Mouse (Mus musculus): ENCODE results near the gene Arrdc5. TPM values are rescaled to one million over a fixed set of nuclear protein-coding genes. Genes with fewer than 3 reads are reported as not detected.

Arrdc5 gene
- polyA plus RNA-seq (2015; fragmentation: Nextera tagmentation; extraction: Ambion mirVana) = not detected in 2 replicates

DNA sequence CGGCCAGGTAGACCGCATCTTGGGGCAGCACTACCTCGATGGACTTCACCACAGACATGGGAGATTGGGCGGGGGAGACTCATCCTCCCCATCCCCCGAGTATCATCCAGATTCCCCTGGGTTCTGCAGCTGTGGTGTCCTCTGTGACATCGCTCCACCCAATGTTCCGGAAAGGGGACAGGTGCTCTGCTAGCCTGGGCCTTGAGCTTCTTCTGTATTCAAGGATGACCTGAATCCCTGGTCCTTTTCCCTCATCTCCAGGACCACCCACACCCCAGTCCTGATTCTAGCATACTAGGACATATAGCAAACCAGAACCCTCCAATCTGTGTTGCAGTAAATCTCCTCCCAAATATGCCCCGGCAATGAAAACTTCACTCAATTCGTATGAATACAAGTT is at the start of gene Arrdc5:
Gene Arrdc5 (minus strand): TSS at position 101 of the 400 bp plus-strand sequence.
- no peaks in the 10 kb centered on the region for H3K9me3 ChIP-seq
- H3K9ac ChIP-seq = no peak within 1 kb of the TSS
- H3K27me3 ChIP-seq = no peaks in the 10 kb centered on the region; the same call in 1 of the 2 replicates
- H3K4me1 ChIP-seq (replicated peaks) = peaks cover 24% of the 10 kb centered on the region
- no peaks in the 10 kb centered on the region for H3K36me3 ChIP-seq
- no peak for ATAC-seq (ENCODE audit: low read depth)
- no peak within 1 kb of the TSS for H3K4me2 ChIP-seq
- H3K27ac ChIP-seq (replicated peaks) = no peak within 1 kb of the TSS
- WGBS = 92% methylated on average over 9 of the region's 9 CpGs
- no peak within 1 kb of the TSS for H3K4me3 ChIP-seq

DNA sequence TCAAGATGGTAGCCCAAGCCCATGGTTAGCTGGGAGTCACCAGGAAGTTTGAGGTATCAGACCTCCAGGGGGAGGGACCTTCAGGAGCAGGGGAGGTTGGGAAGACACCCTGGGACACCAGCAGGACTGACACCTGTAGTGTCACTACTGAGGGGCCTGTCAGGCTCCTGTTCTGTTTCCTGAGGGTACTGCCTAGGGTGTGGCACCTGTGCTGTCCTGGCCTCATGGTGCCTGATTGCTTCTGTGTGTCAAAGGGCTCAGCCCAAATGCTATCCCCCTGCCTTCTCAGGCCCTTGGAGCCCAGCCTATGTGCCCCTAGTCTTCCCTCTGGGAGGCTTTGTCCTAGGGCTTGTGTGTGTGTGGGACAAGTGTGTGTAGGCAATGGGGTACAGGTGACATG is 48.5 kb upstream of the Arrdc5 start:
- Histone ChIP-seq H3K4me2 (no peak overlapping the region), H3K9ac (no peak overlapping the region), H3K4me3 (no peak overlapping the region), H3K36me3 (peaks cover 21% of the 10 kb centered on the region), H3K9me3 (no peaks in the 10 kb centered on the region), H3K27me3 (no peaks in the 10 kb centered on the region), H3K27ac (replicated peaks) (no peak overlapping the region), H3K4me1 (replicated peaks) (peaks cover 29% of the 10 kb centered on the region)
- ATAC-seq (ENCODE audit: low read depth) = no peak

GRCm38 (mm10) chr17:56348128-56348527 is 48.0 kb upstream of the Arrdc5 start:
- no peaks in the 10 kb centered on the region for H3K27me3 ChIP-seq
- no peak overlapping the region for H3K27ac ChIP-seq (replicated peaks)
- no peak overlapping the region for H3K9ac ChIP-seq
- no peak overlapping the region for H3K4me3 ChIP-seq
- peaks cover 29% of the 10 kb centered on the region for H3K4me1 ChIP-seq (replicated peaks)
- WGBS = 73% methylated on average over 4 of the region's 4 CpGs
- H3K36me3 ChIP-seq = peaks cover 16% of the 10 kb centered on the region
- no peak for ATAC-seq (ENCODE audit: low read depth)
- no peaks in the 10 kb centered on the region for H3K9me3 ChIP-seq
- H3K4me2 ChIP-seq = no peak overlapping the region

DNA sequence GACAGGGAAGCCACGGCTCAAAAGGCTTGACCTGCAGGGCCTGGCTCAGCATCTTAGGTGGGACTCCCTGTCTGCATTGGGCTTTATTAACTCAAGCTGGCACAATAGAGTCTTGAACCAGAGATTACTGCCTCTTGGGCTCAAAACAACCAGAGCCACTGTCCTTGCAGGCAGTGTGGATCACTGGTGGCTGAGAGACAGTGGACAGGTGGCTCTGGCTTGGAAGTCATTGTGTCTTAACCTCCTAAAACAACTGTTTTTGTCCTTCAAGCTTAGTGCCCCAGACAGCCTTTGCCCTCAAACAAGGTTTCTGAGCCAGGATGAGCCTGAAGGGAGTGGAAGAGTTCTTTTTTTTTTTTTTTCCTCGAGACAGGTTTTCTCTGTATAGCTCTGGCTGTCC is 45.3 kb upstream of the Arrdc5 start:
- peaks cover 37% of the 10 kb centered on the region for H3K4me1 ChIP-seq (replicated peaks)

DNA sequence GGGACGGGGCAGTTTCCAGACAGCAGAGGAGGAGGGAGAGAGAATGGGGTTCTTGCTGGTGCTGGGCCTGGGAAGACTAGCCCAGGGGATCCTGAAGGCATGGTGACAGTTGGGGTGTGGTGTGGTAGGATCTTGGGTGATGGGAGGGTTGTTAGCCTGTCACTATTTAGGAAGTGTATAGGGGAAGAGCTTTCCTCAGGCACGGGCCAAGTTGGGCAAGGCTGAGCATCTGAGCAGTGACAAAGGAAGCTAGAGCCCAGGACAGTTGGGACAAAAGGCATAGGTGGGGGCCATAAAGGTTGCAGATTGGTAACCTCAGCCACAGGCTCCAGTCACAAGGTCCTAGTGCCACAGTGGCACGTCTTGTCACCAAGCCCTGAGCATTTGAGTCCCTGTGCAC is 43.4 kb upstream of the Arrdc5 start:
- no peaks in the 10 kb centered on the region for H3K27me3 ChIP-seq
- no peak for ATAC-seq (ENCODE audit: low read depth)
- WGBS = 87% methylated on average over 3 of the region's 3 CpGs
- H3K4me3 ChIP-seq = no peak overlapping the region
- H3K9me3 ChIP-seq = no peaks in the 10 kb centered on the region
- no peak overlapping the region for H3K9ac ChIP-seq
- H3K4me2 ChIP-seq = no peak overlapping the region
- H3K27ac ChIP-seq (replicated peaks) = no peak overlapping the region
- H3K4me1 ChIP-seq (replicated peaks) = peaks cover 33% of the 10 kb centered on the region
- H3K36me3 ChIP-seq = no peaks in the 10 kb centered on the region

More for the DNA sequence above, 45.3 kb upstream of the Arrdc5 start:
- H3K4me2 ChIP-seq = no peak overlapping the region
- WGBS = 78% methylated on average over 2 of the region's 2 CpGs
- no peaks in the 10 kb centered on the region for H3K27me3 ChIP-seq
- ATAC-seq (ENCODE audit: low read depth) = no peak
- no peak overlapping the region for H3K4me3 ChIP-seq
- no peaks in the 10 kb centered on the region for H3K36me3 ChIP-seq
- no peak overlapping the region for H3K27ac ChIP-seq (replicated peaks)
- no peaks in the 10 kb centered on the region for H3K9me3 ChIP-seq
- no peak overlapping the region for H3K9ac ChIP-seq

DNA sequence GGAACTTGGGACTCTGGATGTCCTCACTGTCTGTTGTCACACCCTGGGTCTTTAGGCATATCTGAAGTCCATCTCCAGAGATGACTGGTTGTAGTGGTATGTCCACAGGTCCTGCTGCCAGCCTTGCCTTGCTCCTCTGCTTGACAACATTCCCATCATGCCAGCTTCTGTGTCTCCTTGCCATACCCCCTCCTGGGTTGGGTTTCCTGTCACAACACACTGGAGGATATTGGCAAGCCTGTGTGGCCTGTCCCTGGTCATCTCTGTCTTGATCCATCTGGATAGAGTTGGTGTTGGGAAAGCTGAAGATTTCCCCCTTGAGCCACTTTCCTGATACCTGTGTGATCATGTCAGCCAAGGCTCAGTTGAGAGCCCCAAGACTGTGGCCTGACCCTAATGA is 40.6 kb upstream of the Arrdc5 start:
- no peak for ATAC-seq (ENCODE audit: low read depth)
- H3K27ac ChIP-seq (replicated peaks) = no peak overlapping the region
- H3K9ac ChIP-seq = no peak overlapping the region
- H3K4me2 ChIP-seq = no peak overlapping the region
- H3K9me3 ChIP-seq = no peaks in the 10 kb centered on the region
- H3K4me1 ChIP-seq (replicated peaks) = peaks cover 40% of the 10 kb centered on the region
- no peaks in the 10 kb centered on the region for H3K36me3 ChIP-seq
- H3K4me3 ChIP-seq = no peak overlapping the region
- H3K27me3 ChIP-seq = no peaks in the 10 kb centered on the region

- H3K4me1 ChIP-seq (replicated peaks) = peaks cover 43% of the 10 kb centered on the region
- no peak overlapping the region for H3K4me3 ChIP-seq
- H3K4me2 ChIP-seq = no peak overlapping the region
- no peaks in the 10 kb centered on the region for H3K27me3 ChIP-seq
- no peaks in the 10 kb centered on the region for H3K36me3 ChIP-seq
- no peak overlapping the region for H3K27ac ChIP-seq (replicated peaks)
- 64% methylated on average over 4 of the region's 4 CpGs for WGBS
- H3K9ac ChIP-seq = no peak overlapping the region
- H3K9me3 ChIP-seq = no peaks in the 10 kb centered on the region
- ATAC-seq (ENCODE audit: low read depth) = no peak
Observed at GRCm38 (mm10) chr17:56338909-56339308, 38.8 kb upstream of the Arrdc5 start.

GRCm38 (mm10) chr17:56337791-56338190 is 37.7 kb upstream of the Arrdc5 start:
- 91% methylated on average over 6 of the region's 6 CpGs for WGBS
- H3K9me3 ChIP-seq = no peaks in the 10 kb centered on the region
- no peak overlapping the region for H3K27ac ChIP-seq (replicated peaks)
- no peak overlapping the region for H3K4me2 ChIP-seq
- H3K36me3 ChIP-seq = no peaks in the 10 kb centered on the region
- H3K4me1 ChIP-seq (replicated peaks) = peaks cover 48% of the 10 kb centered on the region
- no peaks in the 10 kb centered on the region for H3K27me3 ChIP-seq
- no peak overlapping the region for H3K9ac ChIP-seq
- no peak for ATAC-seq (ENCODE audit: low read depth)
- H3K4me3 ChIP-seq = no peak overlapping the region

DNA sequence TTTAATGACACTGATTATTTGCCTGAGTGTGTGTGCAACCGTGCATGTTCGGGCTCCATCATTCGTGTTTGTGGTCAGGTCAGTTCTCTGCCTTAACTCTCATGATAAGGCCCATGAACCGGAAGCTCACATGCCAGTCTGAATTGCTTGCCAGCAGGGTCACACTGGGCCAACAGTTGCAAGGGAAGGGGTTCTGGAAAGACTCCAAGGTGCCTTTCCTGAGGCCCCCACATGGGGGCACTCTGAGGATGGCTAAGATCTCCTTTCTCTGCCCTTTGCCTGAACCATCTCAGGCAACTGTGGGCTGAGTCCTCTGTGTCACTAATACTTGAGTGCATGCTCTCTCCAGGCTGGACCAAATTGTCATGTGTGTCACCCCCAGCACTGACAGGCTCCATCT is 37.1 kb upstream of the Arrdc5 start:
- Histone ChIP-seq H3K9me3 (no peaks in the 10 kb centered on the region), H3K4me1 (replicated peaks) (peaks cover 54% of the 10 kb centered on the region), H3K36me3 (no peaks in the 10 kb centered on the region), H3K4me3 (no peak overlapping the region), H3K27ac (replicated peaks) (no peak overlapping the region), H3K9ac (no peak overlapping the region), H3K27me3 (no peaks in the 10 kb centered on the region), H3K4me2 (no peak overlapping the region)
- 0 out of 2 replicates have a peak, but pooled peaks have one; percentile 6 for ATAC-seq (ENCODE audit: low read depth)
- WGBS = 54% methylated on average over 4 of the region's 4 CpGs

GRCm38 (mm10) chr17:56332987-56333386 is 32.9 kb upstream of the Arrdc5 start:
- no peak overlapping the region for H3K4me2 ChIP-seq
- H3K27me3 ChIP-seq = no peaks in the 10 kb centered on the region
- H3K27ac ChIP-seq (replicated peaks) = no peak overlapping the region
- WGBS = 40% methylated on average over 8 of the region's 8 CpGs
- H3K4me1 ChIP-seq (replicated peaks) = peaks cover 75% of the 10 kb centered on the region
- no peak overlapping the region for H3K9ac ChIP-seq
- H3K9me3 ChIP-seq = no peaks in the 10 kb centered on the region
- ATAC-seq (ENCODE audit: low read depth) = no peak
- H3K36me3 ChIP-seq = no peaks in the 10 kb centered on the region
- H3K4me3 ChIP-seq = no peak overlapping the region

- no peak for ATAC-seq (ENCODE audit: low read depth)
- H3K4me2 ChIP-seq = no peak overlapping the region
- no peak overlapping the region for H3K4me3 ChIP-seq
- H3K27ac ChIP-seq (replicated peaks) = no peak overlapping the region
- H3K9me3 ChIP-seq = no peaks in the 10 kb centered on the region
- H3K4me1 ChIP-seq (replicated peaks) = peaks cover 71% of the 10 kb centered on the region
- H3K36me3 ChIP-seq = no peaks in the 10 kb centered on the region
- no peak overlapping the region for H3K9ac ChIP-seq
- no peaks in the 10 kb centered on the region for H3K27me3 ChIP-seq
Observed at GRCm38 (mm10) chr17:56331256-56331655, 31.2 kb upstream of the Arrdc5 start.

- Histone ChIP-seq H3K4me3 (no peak overlapping the region), H3K27me3 (no peaks in the 10 kb centered on the region), H3K27ac (replicated peaks) (no peak overlapping the region), H3K9me3 (no peaks in the 10 kb centered on the region), H3K36me3 (no peaks in the 10 kb centered on the region), H3K4me1 (replicated peaks) (peaks cover 63% of the 10 kb centered on the region), H3K9ac (0 out of 2 replicates have a peak overlapping the region, but pooled peaks have one; percentile 22), H3K4me2 (no peak overlapping the region)
- WGBS = 88% methylated on average over 3 of the region's 3 CpGs
- ATAC-seq (ENCODE audit: low read depth) = no peak
Observed at GRCm38 (mm10) chr17:56330345-56330744, 30.3 kb upstream of the Arrdc5 start.

GRCm38 (mm10) chr17:56329267-56329666 is 29.2 kb upstream of the Arrdc5 start:
- ATAC-seq (ENCODE audit: low read depth) = no peak
- H3K27me3 ChIP-seq = no peaks in the 10 kb centered on the region
- H3K27ac ChIP-seq (replicated peaks) = no peak overlapping the region
- peak overlapping the region; percentile 22; the same call in 1 of the 2 replicates for H3K9ac ChIP-seq
- H3K36me3 ChIP-seq = no peaks in the 10 kb centered on the region
- no peak overlapping the region for H3K4me3 ChIP-seq
- H3K4me2 ChIP-seq = no peak overlapping the region
- no peaks in the 10 kb centered on the region for H3K9me3 ChIP-seq
- H3K4me1 ChIP-seq (replicated peaks) = peaks cover 67% of the 10 kb centered on the region

Data from neural tube, embryonic 13.5 days (tissue).